Mouse (Mus musculus): ENCODE measurements around the gene Hist2h2aa1.

- peak; percentile 96 for TF ChIP-seq POLR2A (IDR thresholded peaks at IDR 0.05; ENCODE audit: insufficient read depth, low read depth, low read length)
- no peak for TF ChIP-seq CTCF (IDR thresholded peaks at IDR 0.05; ENCODE audit: insufficient read depth, low read depth, low read length)
Observed at GRCm38 (mm10) chr3:96262979-96263550, 17.8 kb downstream of the Hist2h2aa1 start, which contains the start of gene Hist2h4.
